In the genomic region with DNA sequence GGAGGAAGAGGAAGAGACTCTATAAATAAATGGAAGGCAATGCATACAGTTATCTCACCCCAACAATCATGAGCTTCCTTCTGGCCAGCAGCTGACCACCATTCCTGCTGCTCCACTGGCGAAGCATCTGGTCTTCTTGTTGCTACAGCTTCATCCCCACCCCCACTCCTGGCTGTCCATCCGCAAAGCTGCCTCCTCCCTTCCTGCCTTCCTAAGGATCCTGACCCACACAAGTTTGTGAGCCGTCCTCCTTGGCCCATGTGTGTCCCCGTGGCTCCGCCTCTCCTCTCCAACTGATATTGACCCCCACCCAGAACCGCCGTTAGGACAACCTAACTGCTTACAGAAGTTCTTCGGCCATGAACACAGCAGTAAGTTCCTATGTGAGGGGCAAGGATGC, we compare ENCODE assay signal across 10 mouse cellular contexts. TPM values are rescaled to one million over a fixed set of nuclear protein-coding genes. Genes with fewer than 3 reads are reported as not detected.
DNase-seq lines count a peak whose midpoint lies in the region; ATAC-seq and TF ChIP-seq lines count a peak whose summit lies in the region.
"Had no signal": no experiment of that assay in that cellular context is flagged by ENCODE, and none has a peak within 500 bp of the region (broad histone marks: within the 10 kb centered on the region; RNA-seq: fewer than 3 reads in every experiment).

No protein-coding gene starts in this region.

- no peak for DNase-seq in kidney, postnatal 25 days
- no peak for DNase-seq in G1E (ENCODE audit: low spot score)
- DNase-seq in embryo, embryonic 9.5 days (ENCODE audit: extremely low spot score), result peak; percentile 54
- no peak for DNase-seq in c-Kit-positive CD71-positive TER-119-positive erythroid progenitor cells, embryonic 14.5 days (ENCODE audit: low spot score)
- DNase-seq in frontal cortex, postnatal 10 days (ENCODE audit: low spot score in 2 of 2), result no peak
- DNase-seq in adrenal gland, adult 2 months, result no peak

- H3K27ac ChIP-seq in kidney, embryonic 14.5 days (ENCODE audit: low read depth, low read length), result peak overlapping the region; percentile 84
- no peak overlapping the region for H3K27ac ChIP-seq in limb, embryonic 13.5 days
- H3K27ac ChIP-seq: liver, embryonic 14.5 days had no signal

- ATAC-seq in kidney, embryonic 14.5 days (ENCODE audit: low FRiP score, low TSS enrichment), result no peak
- ATAC-seq in G1E (ENCODE audit: extremely low read depth, insufficient number of reproducible peaks, low FRiP score, poor library complexity, severe bottlenecking), result no peak
- ATAC-seq in limb, embryonic 13.5 days (ENCODE audit: low FRiP score, low read depth), result no peak
- ATAC-seq: intestine, postnatal 0 days had no signal

- peaks cover 59% of the 10 kb centered on the region for H3K4me1 ChIP-seq in kidney, embryonic 14.5 days (ENCODE audit: control insufficient read depth, insufficient read depth, low read length)
- peaks cover 75% of the 10 kb centered on the region for H3K4me1 ChIP-seq in G1E (ENCODE audit: insufficient read depth, low read depth, low read length)
- peaks cover 29% of the 10 kb centered on the region for H3K4me1 ChIP-seq in limb, embryonic 13.5 days

- H3K36me3 ChIP-seq in kidney, embryonic 14.5 days (ENCODE audit: control insufficient read depth, insufficient read depth, low read length), result no peaks in the 10 kb centered on the region
- peaks cover 43% of the 10 kb centered on the region for H3K36me3 ChIP-seq in G1E (replicated peaks)
- H3K36me3 ChIP-seq in limb, embryonic 13.5 days, result no peaks in the 10 kb centered on the region

- H3K27me3 ChIP-seq in kidney, embryonic 14.5 days (ENCODE audit: control insufficient read depth, insufficient read depth, low read length), result no peaks in the 10 kb centered on the region
- H3K27me3 ChIP-seq in G1E (ENCODE audit: insufficient read depth, low read length), result peaks cover 8% of the 10 kb centered on the region; the same call in 1 of the 2 replicates
- no peaks in the 10 kb centered on the region for H3K27me3 ChIP-seq in limb, embryonic 13.5 days

- peak overlapping the region; percentile 29; the same call in 1 of the 2 replicates for H3K9ac ChIP-seq in kidney, embryonic 14.5 days (ENCODE audit: low read depth, low read length)
- H3K9ac ChIP-seq in limb, embryonic 13.5 days, result 0 out of 2 replicates have a peak overlapping the region, but pooled peaks have one; percentile 13
- H3K9ac ChIP-seq: liver, embryonic 14.5 days had no signal

- no peaks in the 10 kb centered on the region for H3K9me3 ChIP-seq in kidney, embryonic 14.5 days (ENCODE audit: control insufficient read depth, low read length)
- H3K9me3 ChIP-seq in G1E (replicated peaks), result no peaks in the 10 kb centered on the region
- H3K9me3 ChIP-seq in limb, embryonic 13.5 days, result no peaks in the 10 kb centered on the region

- 32% methylated on average over 8 of the region's 8 CpGs for WGBS in kidney, embryonic 14.5 days
- WGBS in limb, embryonic 13.5 days, result 45% methylated on average over 8 of the region's 8 CpGs

- no peak for TF ChIP-seq CTCF in G1E (IDR thresholded peaks at IDR 0.05; ENCODE audit: low read depth, low read length)

- no peak overlapping the region for H3K4me3 ChIP-seq in kidney, embryonic 14.5 days (ENCODE audit: low read length)
- peak overlapping the region; percentile 47; the same call in 1 of the 2 replicates for H3K4me3 ChIP-seq in G1E (ENCODE audit: low read depth, low read length)
- H3K4me3 ChIP-seq in limb, embryonic 13.5 days, result no peak overlapping the region

- H3K4me2 ChIP-seq in kidney, embryonic 14.5 days (replicated peaks; ENCODE audit: low read depth, low read length), result no peak overlapping the region
- H3K4me2 ChIP-seq in limb, embryonic 13.5 days (replicated peaks), result no peak overlapping the region

RNA-seq across cellular contexts. Expression of gene Col18a1, which starts 16.3 kb away (rescaled TPM):
- 78.6 and 140 TPM in 2 replicates for polyA plus RNA-seq in kidney, embryonic 14.5 days (2014; fragmentation: Nextera tagmentation; extraction: Ambion mirVana)
- total RNA-seq in G1E (2014; fragmentation: Nextera tagmentation) (19.3 and 33.0 TPM in 2 replicates), G1E (2017) (45.1 and 46.8 TPM in 2 replicates)
- polyA plus RNA-seq in G1E (2012), result 145 and 178 TPM in 2 replicates
- polyA plus RNA-seq in limb, embryonic 13.5 days (2015; fragmentation: Nextera tagmentation; extraction: Ambion mirVana), result 79.0 and 87.8 TPM in 2 replicates
- 10 to 100 TPM; 26.7 to 40.0 TPM for total RNA-seq in adrenal gland, adult 2 months (2021)
- 75.8 and 78.8 TPM in 2 replicates for polyA plus RNA-seq in adrenal gland, adult 2 months (2012; rRNA removed)
